Mouse (Mus musculus): Measurements from ENCODE around the gene Wbp1l.

- TF ChIP-seq CTCF (IDR thresholded peaks at IDR 0.05; ENCODE audit: extremely low read depth, insufficient read depth, low read length) (no peak), POLR2A (IDR thresholded peaks at IDR 0.05; ENCODE audit: extremely low read depth, insufficient read depth, low read length) (no peak)
Measured at GRCm38 (mm10) chr19:46619001-46619400, 20.1 kb downstream of the Wbp1l start.
